Mouse (Mus musculus) leukemia stem cell, adult 10-12 weeks (primary cell): ENCODE results near the gene P2ry10b. TPM values are rescaled to one million over a fixed set of nuclear protein-coding genes. Genes with fewer than 3 reads are reported as not detected.

ENCODE experiments used
- polyA plus RNA-seq: library from polyadenylated mRNA; stranded (reverse); fragments of >175 nt; gene quantifications from 2 replicates; pipeline ENCODE4 v1.2.3, GENCODE M21; 2012; ENCODE audit warnings: low replicate concordance

P2ry10b gene
- 0.07 and 1.3 TPM in 2 replicates for polyA plus RNA-seq

DNA sequence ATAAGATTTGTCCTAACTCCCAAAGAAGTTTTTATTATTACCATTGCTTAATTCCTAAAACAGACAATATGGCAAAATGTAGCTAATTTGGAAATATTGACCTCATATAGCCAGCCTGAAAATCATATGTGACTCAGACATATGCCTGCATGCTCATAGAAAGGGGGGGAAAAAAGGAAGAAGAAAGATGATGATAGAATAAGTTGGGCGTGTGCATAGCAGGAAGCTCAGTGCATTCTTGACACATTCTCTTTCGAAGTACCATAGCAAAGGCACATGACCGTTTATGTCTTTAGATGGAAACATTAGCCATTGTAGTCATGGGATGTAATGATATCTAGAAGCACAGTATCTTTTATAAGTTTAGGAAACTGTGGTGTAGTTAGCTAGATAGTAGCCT is at the start of gene P2ry10b:
TSS of gene P2ry10b (plus strand) at position 247 of the 400 bp plus-strand sequence.

Other genes starting within 250 kb of the P2ry10b start
- not detected in 2 replicates for gene Lpar4, start 228.3 kb upstream of the P2ry10b start, polyA plus RNA-seq
- 0.28 and 1.1 TPM in 2 replicates for gene P2ry10, start 60.4 kb upstream of the P2ry10b start, polyA plus RNA-seq
- gene Gpr174, start 107.0 kb downstream of the P2ry10b start, polyA plus RNA-seq: 0.11 TPM in 1 of 2 replicates, not detected in the other